Mouse (Mus musculus): ENCODE measurements around the gene Atg101. TPM values are rescaled to one million over a fixed set of nuclear protein-coding genes. Genes with fewer than 3 reads are reported as not detected.

The Atg101 gene
- total RNA-seq (2021) = 10 to 100 TPM; 50.6 to 53.3 TPM
- long read RNA-seq, experiment 1, transcript Atg101-201 (3 exons, 1,270 nt) = major isoform, 38 of 40 reads
- long read RNA-seq, experiment 1, partial matches to known transcripts = 0 of 40 reads
- long read RNA-seq, experiment 1, other reads (novel, unspliced or antisense) = 1 of 40 reads
- long read RNA-seq, experiment 2, transcript Atg101-201 (3 exons, 1,270 nt) = major isoform, 48 of 53 reads
- long read RNA-seq, experiment 2, partial matches to known transcripts = 1 of 53 reads
- long read RNA-seq, experiment 2, other reads (novel, unspliced or antisense) = 4 of 53 reads

- peak; percentile 83 for TF ChIP-seq CTCF (conservative IDR thresholded peaks at IDR 0.05)
- Histone ChIP-seq H3K4me3 (peak within 1 kb of the TSS; percentile 85), H3K27ac (peak within 1 kb of the TSS; percentile 100)
- peak; percentile 90 to 91 for DNase-seq (ENCODE audit: low spot score in 2 of 2)
Measured at GRCm38 (mm10) chr15:101283911-101284750, at the start of gene Atg101. Gene Atg101, plus strand, starts transcription at chr15:101284272.

GRCm38 (mm10) chr15:101234611-101235341, 49.3 kb upstream of the Atg101 start:
- no peak for TF ChIP-seq CTCF (conservative IDR thresholded peaks at IDR 0.05)
- H3K27ac ChIP-seq = peak overlapping the region; percentile 88
- DNase-seq (ENCODE audit: low spot score in 2 of 2) = peak in 1 of 2 experiments; percentile 30

DNA sequence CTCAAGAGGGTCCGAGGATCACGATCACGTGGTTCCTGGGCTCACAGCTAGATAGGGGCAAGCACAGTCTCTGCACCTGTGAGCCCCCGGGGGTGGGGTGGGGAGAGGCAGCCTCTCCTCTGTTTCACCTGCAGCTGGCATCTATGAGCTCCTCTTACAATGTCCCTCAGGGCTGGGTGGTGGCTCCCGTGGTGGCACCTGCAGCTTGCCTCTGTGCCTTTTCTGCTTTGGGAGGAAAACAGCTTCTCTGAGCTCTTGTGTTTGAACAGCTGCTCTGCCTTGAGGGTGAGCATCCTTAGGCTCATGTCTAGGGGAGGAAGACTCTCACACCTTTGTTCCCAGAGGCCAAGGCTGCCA, 48.8 kb upstream of the Atg101 start:
- peak overlapping the region; percentile 88 for H3K27ac ChIP-seq

More at GRCm38 (mm10) chr15:101234611-101235341, 49.3 kb upstream of the Atg101 start:
- no peak overlapping the region for H3K4me3 ChIP-seq

DNA sequence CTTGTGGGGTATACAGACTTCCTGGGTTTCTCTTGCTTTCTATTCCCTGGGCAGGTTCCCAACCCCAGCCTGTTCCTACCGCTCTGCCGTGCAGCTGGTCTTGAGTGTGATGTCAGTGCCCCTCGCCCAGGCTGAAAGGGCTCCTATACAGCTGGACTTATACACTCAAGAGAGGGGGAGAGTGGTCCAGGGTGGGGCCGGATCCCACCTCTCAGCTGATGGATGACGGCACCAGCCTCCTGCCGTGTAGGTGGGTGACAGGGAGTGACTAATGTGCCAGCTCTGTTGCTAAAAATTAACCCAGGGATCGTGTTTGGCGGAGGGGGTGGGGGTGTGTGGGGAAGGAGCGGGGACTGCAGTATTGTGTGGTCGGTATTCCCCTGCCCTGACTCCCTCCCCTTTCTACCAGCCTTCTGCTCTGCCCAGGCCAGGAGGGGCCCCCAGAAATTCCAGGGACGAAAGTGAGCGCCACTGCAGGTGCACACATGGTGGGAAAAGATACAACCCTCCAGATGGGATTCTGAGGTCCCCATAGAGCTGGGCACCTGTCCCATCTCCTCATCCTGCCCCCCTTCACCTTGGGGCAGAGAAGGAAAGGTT, 48.2 kb upstream of the Atg101 start:
- Histone ChIP-seq H3K27ac (peak overlapping the region; percentile 88), H3K4me3 (peak overlapping the region; percentile 26; the same call in 1 of the 2 replicates)
- TF ChIP-seq CTCF (conservative IDR thresholded peaks at IDR 0.05) = no peak
- peak in 1 of 2 experiments; percentile 66 for DNase-seq (ENCODE audit: low spot score in 2 of 2)

More for the DNA sequence above, 48.8 kb upstream of the Atg101 start:
- DNase-seq (ENCODE audit: low spot score in 2 of 2) = no peak
- no peak for TF ChIP-seq CTCF (conservative IDR thresholded peaks at IDR 0.05)
- H3K4me3 ChIP-seq = no peak overlapping the region

DNA sequence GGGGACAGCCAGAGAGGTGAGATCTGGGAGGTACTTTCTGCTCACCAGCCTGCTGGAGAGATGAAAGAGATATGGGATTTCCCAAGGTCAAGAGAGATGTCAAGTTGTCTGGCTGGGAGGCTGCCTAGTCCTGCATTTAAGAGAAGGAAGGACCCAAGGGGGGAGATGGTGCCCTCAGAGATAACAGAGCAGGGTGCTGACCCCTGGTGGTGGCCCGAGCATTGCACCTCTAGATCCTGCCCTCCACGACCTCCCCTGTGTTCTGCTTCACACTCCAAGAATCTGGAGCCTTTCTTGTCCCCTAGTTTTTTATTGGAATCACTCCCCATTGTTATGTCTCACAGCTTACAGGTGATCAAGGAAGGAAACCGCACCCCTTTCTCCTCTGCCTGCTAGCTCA, 47.2 kb upstream of the Atg101 start:
- peak overlapping the region; percentile 88 for H3K27ac ChIP-seq

DNA sequence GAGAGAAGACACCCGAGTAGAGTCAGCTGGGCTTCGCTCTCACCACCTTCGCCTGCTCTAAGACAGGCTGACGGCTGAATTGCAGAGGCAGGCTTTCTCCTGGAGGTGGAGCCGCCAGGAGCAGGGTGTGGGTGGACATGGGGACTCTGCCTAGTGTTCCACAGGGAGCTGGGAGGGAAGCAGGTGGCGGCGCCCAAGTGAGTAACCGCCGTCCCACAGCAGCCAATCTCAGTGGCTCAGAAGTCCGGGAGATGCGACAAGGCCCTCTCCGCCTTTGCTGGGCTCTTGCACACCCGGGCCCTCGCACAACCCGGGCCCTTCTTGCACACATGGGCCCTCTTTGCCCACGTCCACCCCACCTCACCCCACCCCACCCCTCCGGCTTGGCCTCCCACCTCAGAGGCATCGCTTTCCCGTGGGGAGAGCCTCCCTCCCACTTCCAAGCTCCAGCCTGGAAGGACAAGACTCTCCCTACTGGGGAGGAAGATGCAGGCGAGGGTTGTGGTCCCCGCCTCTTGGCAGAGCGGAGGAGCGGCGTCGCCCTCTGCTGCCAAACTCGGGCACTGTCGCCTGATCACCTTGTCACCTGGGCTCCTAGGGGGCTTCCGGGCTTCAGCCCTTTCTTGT, 45.1 kb upstream of the Atg101 start:
- peak in 1 of 2 experiments; percentile 67 for DNase-seq (ENCODE audit: low spot score in 2 of 2)
- Histone ChIP-seq H3K4me3 (peak overlapping the region; percentile 18; the same call in 1 of the 2 replicates), H3K27ac (peak overlapping the region; percentile 82)
- TF ChIP-seq CTCF (conservative IDR thresholded peaks at IDR 0.05) = peak; percentile 80

More for the DNA sequence above, 47.2 kb upstream of the Atg101 start:
- peak in 1 of 2 experiments; percentile 54 for DNase-seq (ENCODE audit: low spot score in 2 of 2)
- TF ChIP-seq CTCF (conservative IDR thresholded peaks at IDR 0.05) = peak; percentile 86
- H3K4me3 ChIP-seq = no peak overlapping the region

DNA sequence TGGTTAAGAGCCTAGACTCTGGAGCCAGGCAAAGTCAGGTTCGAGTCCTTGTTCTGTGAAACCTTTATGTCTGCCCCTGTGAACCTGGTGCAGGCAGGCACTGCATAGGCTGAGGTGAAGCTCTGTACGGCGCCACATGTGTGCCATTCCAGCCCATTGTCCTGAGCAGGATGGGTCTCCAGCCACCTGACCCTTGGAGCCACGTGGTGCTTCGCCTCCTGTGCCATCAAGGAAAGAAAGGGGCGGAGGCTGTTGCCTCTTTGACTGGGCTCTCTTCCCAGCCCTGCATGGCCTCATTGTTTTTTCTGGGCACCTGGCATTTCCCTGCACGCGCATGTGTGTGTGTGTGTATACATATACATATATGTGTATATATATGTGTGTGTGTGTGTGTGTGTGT, 44.3 kb upstream of the Atg101 start:
- Histone ChIP-seq H3K27ac (peak overlapping the region; percentile 82), H3K4me3 (no peak overlapping the region)
- no peak for TF ChIP-seq CTCF (conservative IDR thresholded peaks at IDR 0.05)
- peak in 1 of 2 experiments; percentile 8 for DNase-seq (ENCODE audit: low spot score in 2 of 2)

GRCm38 (mm10) chr15:101240799-101241204, 43.3 kb upstream of the Atg101 start:
- peak overlapping the region; percentile 56 for H3K4me3 ChIP-seq
- peak; percentile 94 for TF ChIP-seq CTCF (conservative IDR thresholded peaks at IDR 0.05)
- DNase-seq (ENCODE audit: low spot score in 2 of 2) = peak; percentile 89 to 94
- H3K27ac ChIP-seq = peak overlapping the region; percentile 91

DNA sequence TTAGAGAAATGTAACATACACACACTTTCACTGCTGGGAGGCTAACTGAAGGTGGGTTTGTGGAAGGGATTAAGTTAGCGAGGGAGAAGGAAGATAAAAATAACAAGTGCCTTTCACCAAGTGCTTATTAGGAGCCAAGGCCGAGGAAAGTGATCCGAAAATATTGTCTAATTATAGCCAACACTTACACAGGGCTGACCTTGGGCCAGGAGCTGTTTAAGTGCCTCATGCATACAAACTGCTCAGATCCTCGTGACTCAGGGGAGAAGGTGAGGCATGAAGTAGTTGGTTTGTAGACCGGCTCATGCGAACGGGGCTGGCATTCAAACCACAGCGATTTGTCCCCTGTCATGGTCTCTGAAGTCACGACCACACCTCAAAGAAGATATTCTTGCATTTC, 42.8 kb upstream of the Atg101 start:
- no peak for TF ChIP-seq CTCF (conservative IDR thresholded peaks at IDR 0.05)
- DNase-seq (ENCODE audit: low spot score in 2 of 2) = peak in 1 of 2 experiments; percentile 9
- H3K27ac ChIP-seq = peak overlapping the region; percentile 91
- H3K4me3 ChIP-seq = peak overlapping the region; percentile 56

DNA sequence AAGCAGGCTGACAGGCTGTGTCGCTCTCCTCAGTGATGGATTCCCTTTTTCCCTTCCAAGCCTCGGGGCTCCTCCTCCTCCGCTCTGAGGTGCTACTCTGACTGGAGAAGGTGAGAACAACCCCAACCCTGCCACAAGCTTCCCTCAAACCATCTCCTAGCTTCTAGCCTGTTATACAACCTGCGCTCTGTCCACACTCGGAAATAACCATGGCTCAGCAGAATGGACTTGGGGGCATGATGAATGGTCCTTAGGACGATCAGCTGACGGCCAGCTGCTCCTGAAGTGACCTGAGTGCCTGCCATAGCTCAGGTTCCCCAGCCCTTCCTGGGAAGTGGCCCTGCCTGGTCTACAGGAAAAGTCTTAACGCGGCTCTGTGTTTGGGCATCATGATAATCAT, 42.2 kb upstream of the Atg101 start:
- peak in 1 of 2 experiments; percentile 16 for DNase-seq (ENCODE audit: low spot score in 2 of 2)
- peak overlapping the region; percentile 91 for H3K27ac ChIP-seq
- no peak overlapping the region for H3K4me3 ChIP-seq
- no peak for TF ChIP-seq CTCF (conservative IDR thresholded peaks at IDR 0.05)

DNA sequence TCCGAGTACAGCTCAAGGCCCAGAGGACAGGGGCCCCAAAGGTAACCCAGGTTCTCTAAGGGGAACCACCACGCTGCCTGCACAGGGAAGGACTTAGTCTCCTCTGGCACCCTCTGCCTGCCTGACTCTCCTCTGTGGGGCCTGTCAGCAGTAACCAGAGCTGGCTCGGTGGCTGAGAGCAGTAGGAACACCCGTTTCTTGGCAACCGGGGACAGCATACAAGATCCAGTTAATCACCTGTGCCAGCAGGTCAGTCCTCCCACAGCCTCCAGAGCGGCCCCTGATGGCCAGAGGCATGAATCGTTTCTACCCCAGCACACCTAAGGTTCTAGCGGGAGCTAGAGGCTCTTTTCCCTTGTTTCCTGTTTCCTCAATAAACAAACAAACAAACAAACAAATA, 41.4 kb upstream of the Atg101 start:
- peak; percentile 58 for TF ChIP-seq CTCF (conservative IDR thresholded peaks at IDR 0.05)
- DNase-seq (ENCODE audit: low spot score in 2 of 2) = peak in 1 of 2 experiments; percentile 17
- Histone ChIP-seq H3K27ac (no peak overlapping the region), H3K4me3 (no peak overlapping the region)

GRCm38 (mm10) chr15:101244012-101244411, 40.1 kb upstream of the Atg101 start:
- no peak for DNase-seq (ENCODE audit: low spot score in 2 of 2)
- no peak overlapping the region for H3K27ac ChIP-seq
- no peak for TF ChIP-seq CTCF (conservative IDR thresholded peaks at IDR 0.05)
- no peak overlapping the region for H3K4me3 ChIP-seq

Data from layer of hippocampus, adult 2 months (tissue).